Mouse (Mus musculus) regulatory T cell (primary cell): ENCODE measurements around the gene Ovgp1.

ENCODE experiments used
- in situ Hi-C: fragments of 300-600 bp; cut with MboI, MseI; formaldehyde crosslinking; loops from one replicate; pipeline ENCODE4 v1.15.1; 2025; ENCODE audit warnings: high pct_unique_total_duplicates

Ovgp1 gene

GRCm38 (mm10) chr3:105991653-105992283, 18.3 kb downstream of the Ovgp1 start:
- in situ Hi-C loops = loop anchor here (5.0 kb wide), 1 partner anchor 226 kb away; the partner anchor contains the start of gene Chil4

- in situ Hi-C loops = loop anchor here (5.0 kb wide), 1 partner anchor 223 kb away; the partner anchor contains the start of gene Chil4
Observed at GRCm38 (mm10) chr3:105994730-105995129, 21.2 kb downstream of the Ovgp1 start.

DNA sequence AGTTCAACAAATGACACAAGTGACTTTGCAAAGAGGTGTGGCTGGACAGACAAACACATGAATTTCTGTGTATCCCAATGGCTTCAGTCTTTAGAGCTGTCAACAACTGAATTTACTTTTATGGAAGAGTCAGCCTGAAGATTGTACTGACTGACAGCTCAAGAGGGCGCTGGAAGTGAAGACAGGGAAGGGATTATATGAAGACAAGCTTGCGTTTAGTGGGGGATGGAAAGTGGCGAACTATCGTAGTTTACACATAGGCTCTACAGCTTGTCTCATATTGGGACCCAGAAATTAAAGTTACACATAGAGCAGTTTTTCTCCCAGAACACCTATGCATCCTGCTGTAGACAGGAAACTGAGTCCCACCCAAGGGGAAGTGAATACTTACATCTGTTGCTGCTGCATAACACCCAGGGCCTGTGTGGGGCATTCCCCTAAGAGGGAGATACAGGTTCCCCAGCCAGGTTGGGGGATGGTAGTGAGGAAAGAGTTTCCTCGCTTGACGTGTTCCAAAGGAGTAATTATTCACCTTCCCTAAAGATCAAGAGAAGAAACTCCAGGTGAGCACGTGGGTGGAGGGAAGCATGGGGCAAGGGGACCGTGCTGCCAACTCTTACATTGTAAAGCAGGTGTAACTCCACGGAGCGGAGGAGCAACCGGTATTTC, 27.3 kb downstream of the Ovgp1 start:
- in situ Hi-C loops = loop anchor here (5.0 kb wide), 1 partner anchor 66 kb away; no protein-coding TSS in a partner anchor

GRCm38 (mm10) chr3:106001416-106002370, 28.2 kb downstream of the Ovgp1 start:
- in situ Hi-C loops = loop anchor here (5.0 kb wide), 1 partner anchor 66 kb away; no protein-coding TSS in a partner anchor

DNA sequence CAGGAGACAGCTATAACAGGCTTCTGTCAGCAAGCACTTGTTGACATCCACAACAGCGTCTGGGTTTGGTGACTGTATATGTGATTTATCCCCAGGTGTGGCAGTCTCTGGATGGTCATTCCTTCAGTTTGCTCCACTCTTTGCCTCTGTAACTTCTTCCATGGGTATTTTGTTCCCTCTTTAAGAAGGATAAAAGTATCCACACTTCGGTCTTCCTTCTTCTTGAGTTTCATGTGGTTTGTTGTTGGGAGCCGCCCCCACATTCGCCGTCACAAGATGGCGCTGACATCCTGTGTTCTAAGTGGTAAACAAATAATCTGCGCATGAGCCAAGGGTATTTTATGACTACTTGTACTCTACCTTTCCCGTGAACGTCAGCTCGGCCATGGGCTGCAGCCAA, 29.8 kb downstream of the Ovgp1 start:
- in situ Hi-C loops = loop anchor here (5.0 kb wide), 1 partner anchor 64 kb away; no protein-coding TSS in a partner anchor

GRCm38 (mm10) chr3:106014546-106014945, 41.0 kb downstream of the Ovgp1 start, which contains the start of gene Pifo:
Gene Pifo, minus strand, starts transcription at chr3:106014646.
- in situ Hi-C loops = no loop called here

DNA sequence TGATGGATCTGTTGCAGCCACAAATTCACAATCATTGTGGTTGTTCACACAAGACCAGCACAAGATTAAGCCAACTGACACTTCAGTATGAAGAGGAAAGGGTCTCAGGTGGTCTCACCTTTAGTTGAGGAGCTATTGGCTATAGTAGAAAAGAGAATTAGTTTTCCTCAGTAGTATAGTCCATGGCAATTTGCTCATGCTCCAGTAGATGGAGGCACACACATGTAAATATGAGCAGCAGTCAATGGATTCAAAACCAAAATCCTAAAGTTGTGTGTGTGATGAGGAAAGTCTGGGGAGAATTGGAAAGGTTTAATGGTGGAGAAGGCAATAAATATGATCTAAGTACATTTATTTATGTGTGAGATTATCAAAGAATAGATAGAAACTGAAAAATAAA, 48.3 kb downstream of the Ovgp1 start:
- in situ Hi-C loops = no loop called here

GRCm38 (mm10) chr3:106024135-106024534, 50.6 kb downstream of the Ovgp1 start:
- in situ Hi-C loops = no loop called here

- in situ Hi-C loops = no loop called here
Observed at GRCm38 (mm10) chr3:106032781-106033180, 59.3 kb downstream of the Ovgp1 start, which contains the start of gene Chil5. Gene Chil5, minus strand, starts transcription at chr3:106032814.
